Mouse (Mus musculus) CH12.LX (cell line): ENCODE results near the gene Ap2a2. TPM values are rescaled to one million over a fixed set of nuclear protein-coding genes. Genes with fewer than 3 reads are reported as not detected.
A peak's percentile ranks its signal among the peaks of the same experiment; 100 is the strongest.

Experiments
- DNase-seq: peaks from one replicate; pipeline ENCODE4 v3.0.0-alpha.2; 2013; ENCODE audit errors: extremely low read depth
- H3K27ac ChIP-seq: 2 replicates; pipeline ENCODE4 v1.5.1; 2012; ENCODE audit warnings: low read depth, mild to moderate bottlenecking, control low read depth, moderate library complexity; ENCODE audit not compliant: insufficient read depth
- H3K27me3 ChIP-seq: replicated peaks from 2 replicates; pipeline ENCODE3; 2012; ENCODE audit warnings: inconsistent platforms
- H3K36me3 ChIP-seq, 2 experiments: replicated peaks in 1 of 2; 2 replicates each; pipeline versions ENCODE3 to v1.6.1; 2012; ENCODE audit warnings: inconsistent platforms in 1 of 2, low read length in 1 of 2, mild to moderate bottlenecking in 1 of 2, mixed read lengths in 1 of 2, moderate library complexity in 1 of 2; ENCODE audit not compliant: control insufficient read depth in 1 of 2, insufficient read depth in 1 of 2
- H3K4me1 ChIP-seq, 2 experiments: 2 replicates each; pipeline ENCODE4 v1.6.1; 2012; ENCODE audit warnings: inconsistent platforms in 1 of 2, moderate library complexity in 1 of 2; ENCODE audit not compliant: insufficient read depth in 2 of 2, control insufficient read depth in 1 of 2
- H3K4me2 ChIP-seq: 2 replicates; pipeline ENCODE4 v1.6.1; 2012; ENCODE audit warnings: low read depth, mild to moderate bottlenecking, control low read depth; ENCODE audit not compliant: poor library complexity, insufficient read depth, severe bottlenecking
- H3K4me3 ChIP-seq, 3 experiments: fragments of 150-350 bp in 1 of 3; sonication (generic) in 1 of 3; replicated peaks in 1 of 3; 2 replicates each; pipeline versions ENCODE3 to v1.5.1; 2011 to 2012; ENCODE audit warnings: low read depth in 2 of 3, low read length in 2 of 3, mild to moderate bottlenecking in 2 of 3, moderate library complexity in 2 of 3, control low read depth in 1 of 3, improper control_type of control experiment in 1 of 3, inconsistent platforms in 1 of 3, mixed read lengths in 1 of 3; ENCODE audit not compliant: poor library complexity in 1 of 3
- H3K79me2 ChIP-seq: replicated peaks from 2 replicates; pipeline ENCODE4 v1.6.1; 2012; ENCODE audit warnings: mild to moderate bottlenecking, moderate library complexity; ENCODE audit not compliant: control insufficient read depth, poor library complexity, insufficient read depth, severe bottlenecking; ENCODE audit errors: extremely low read depth
- H3K9ac ChIP-seq: 2 replicates; pipeline ENCODE4 v1.6.1; 2012; ENCODE audit warnings: low read depth, mild to moderate bottlenecking, control low read depth, moderate library complexity; ENCODE audit not compliant: insufficient read depth
- H3K9me3 ChIP-seq: replicated peaks from 2 replicates; pipeline ENCODE3; 2012; ENCODE audit warnings: low read length, inconsistent platforms, mixed read lengths
- BHLHE40 ChIP-seq: IDR thresholded peaks from 2 replicates; pipeline ENCODE4 v1.6.1; 2011; ENCODE audit warnings: mild to moderate bottlenecking, low read depth, low read length, improper control_type of control experiment
- ETS1 ChIP-seq: conservative IDR thresholded peaks from 2 replicates; pipeline ENCODE4 v1.6.1; 2012; ENCODE audit warnings: low read depth, mild to moderate bottlenecking, inconsistent platforms, low read length, improper control_type of control experiment, moderate library complexity
- GABPA ChIP-seq: IDR thresholded peaks from 2 replicates; pipeline ENCODE4 v1.6.1; 2012; ENCODE audit warnings: low read depth, low read length, improper control_type of control experiment, inconsistent platforms; ENCODE audit not compliant: insufficient replicate concordance
- KAT2A ChIP-seq: IDR thresholded peaks from 2 replicates; pipeline ENCODE4 v1.6.1; 2012; ENCODE audit warnings: low read length, improper control_type of control experiment, inconsistent platforms; ENCODE audit not compliant: insufficient replicate concordance
- MEF2A ChIP-seq: IDR thresholded peaks from 2 replicates; pipeline ENCODE4 v1.6.1; 2014; ENCODE audit warnings: low read depth, mild to moderate bottlenecking, inconsistent platforms, low read length, improper control_type of control experiment, borderline replicate concordance
- MXI1 ChIP-seq: IDR thresholded peaks from 2 replicates; pipeline ENCODE4 v1.6.1; 2011; ENCODE audit warnings: mild to moderate bottlenecking, low read depth, low read length, improper control_type of control experiment
- MYC ChIP-seq: IDR thresholded peaks from 2 replicates; pipeline ENCODE4 v1.6.1; 2011; ENCODE audit warnings: low read depth, mild to moderate bottlenecking, improper control_type of control experiment, low read length
- PAX5 ChIP-seq: IDR thresholded peaks from 2 replicates; pipeline ENCODE4 v1.6.1; 2012; ENCODE audit warnings: low read length, inconsistent platforms, mixed read lengths
- RCOR1 ChIP-seq: conservative IDR thresholded peaks from 2 replicates; pipeline ENCODE4 v1.6.1; 2012; ENCODE audit warnings: low read depth, mild to moderate bottlenecking, inconsistent platforms, low read length, improper control_type of control experiment
- USF1 ChIP-seq: IDR thresholded peaks from 2 replicates; pipeline ENCODE4 v1.6.1; 2014; ENCODE audit warnings: low read depth, mild to moderate bottlenecking, inconsistent platforms, low read length, improper control_type of control experiment
- USF2 ChIP-seq: conservative IDR thresholded peaks from 2 replicates; pipeline ENCODE4 v1.6.1; 2011; ENCODE audit warnings: low read depth, low read length, improper control_type of control experiment
- ZC3H11A ChIP-seq: IDR thresholded peaks from 2 replicates; pipeline ENCODE4 v1.6.1; 2012; ENCODE audit warnings: low read depth, mild to moderate bottlenecking, inconsistent platforms, low read length, improper control_type of control experiment
- ZKSCAN1 ChIP-seq: IDR thresholded peaks from 2 replicates; pipeline ENCODE4 v1.6.1; 2012; ENCODE audit warnings: low read depth, inconsistent platforms, low read length, improper control_type of control experiment, borderline replicate concordance
- dilution Hi-C: fragments of 300-500 bp; cut with MboI; formaldehyde crosslinking; loops from 2 replicates; pipeline ENCODE4 v1.14.3; 2020; ENCODE audit warnings: low sequenced_read_pairs; ENCODE audit not compliant: extremely low pct_unique_long_range_greater_than_20kb, extremely low pct_ligation_motif_present
- in situ Hi-C: fragments of 300-500 bp; cut with MboI; formaldehyde crosslinking; loops from 3 replicates; pipeline ENCODE4 v1.14.3; 2019; ENCODE audit warnings: low sequenced_read_pairs, low pct_ligation_motif_present, low pct_unique_long_range_greater_than_20kb, mixed read lengths
- polyA plus RNA-seq: library from polyadenylated mRNA; unstranded; fragments of >175 nt; gene quantifications from 2 replicates; pipeline ENCODE4 v1.2.1, GENCODE M21; 2012; ENCODE audit warnings: low read depth; ENCODE audit not compliant: insufficient read length
- total RNA-seq, 2 experiments: library from RNA; depleted of rRNA; stranded (reverse); fragments of 300-350 nt in 1 of 2; fragments of >200 nt in 1 of 2; gene quantifications; 2 replicates each; pipeline ENCODE4 v1.2.3; 2012 to 2014

Gene Ap2a2
- total and polyA plus RNA-seq, 3 experiments: 30.0 to 50.7 (median 43.1) TPM

- TF ChIP-seq MYC: no peak; the same call in 1 of the 2 replicates
Observed at GRCm38 (mm10) chr7:141539556-141540311, 22.2 kb upstream of the Ap2a2 start, which contains the start of gene Chid1 (continued).

DNA sequence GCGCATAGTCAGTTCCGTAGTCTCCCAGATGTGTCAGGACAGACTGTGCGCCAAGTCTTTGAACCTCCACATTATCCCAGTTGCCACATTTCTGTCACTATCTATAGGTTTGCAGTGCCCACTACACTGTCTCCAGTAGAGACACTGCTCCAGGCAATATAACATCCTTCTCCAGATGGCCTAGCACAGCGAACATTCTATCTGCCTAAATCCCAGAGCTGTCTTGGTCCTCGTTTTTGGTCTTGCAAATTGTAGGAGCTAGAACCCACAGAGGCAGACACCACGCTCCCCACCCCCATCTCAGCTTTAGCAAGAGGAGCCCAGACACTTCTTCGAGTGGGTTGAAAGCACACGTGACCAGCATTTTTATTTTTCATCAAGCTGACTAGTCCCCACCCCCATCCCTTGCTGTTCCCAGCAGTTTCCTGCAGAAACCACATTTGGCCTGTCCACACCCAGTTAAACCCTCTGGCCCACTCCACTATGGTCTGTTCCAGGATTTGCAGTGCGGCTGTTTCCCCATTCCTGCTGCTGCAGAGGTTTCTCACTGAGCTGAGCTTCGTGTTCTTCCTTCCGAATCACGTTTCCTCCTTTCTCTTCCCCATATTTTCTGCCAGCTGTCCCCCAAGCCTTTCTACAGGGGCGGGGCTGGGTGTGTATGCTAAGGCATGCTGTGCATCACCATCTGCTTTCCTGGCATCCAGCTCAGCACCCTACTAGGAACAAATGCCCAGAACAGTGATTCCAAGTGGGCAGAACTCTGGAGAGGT lies 21.5 kb upstream of the Ap2a2 start:
- dilution Hi-C loops (no loop called here), in situ Hi-C loops (no loop called here)
- peak overlapping the region; percentile 33 for H3K4me2 ChIP-seq
- no peaks in the 10 kb centered on the region for H3K9me3 ChIP-seq
- peaks cover 12% of the 10 kb centered on the region for H3K79me2 ChIP-seq
- peaks cover 0 to 9% of the 10 kb centered on the region in 2 experiments for H3K36me3 ChIP-seq
- no peak for DNase-seq
- H3K9ac ChIP-seq: peak overlapping the region; percentile 37; the same call in 1 of the 2 replicates
- H3K4me3 ChIP-seq: peak overlapping the region; percentile 60 to 90 (median 69)
- peaks cover 2% of the 10 kb centered on the region for H3K27me3 ChIP-seq
- TF ChIP-seq USF2: peak; percentile 22; the same call in 1 of the 2 replicates
- peak; percentile 69; the same call in 1 of the 2 replicates for TF ChIP-seq BHLHE40
- no peak for TF ChIP-seq KAT2A
- 0 out of 2 replicates have a peak, but pooled peaks have one; percentile 10 for TF ChIP-seq ETS1
- TF ChIP-seq USF1: peak; percentile 53
- no peak for TF ChIP-seq ZC3H11A
- H3K27ac ChIP-seq: no peak overlapping the region
- H3K4me1 ChIP-seq: peaks cover 13 to 34% of the 10 kb centered on the region in 2 experiments; a peak in 3 of 4 replicates

GRCm38 (mm10) chr7:141541681-141542080 lies 20.3 kb upstream of the Ap2a2 start:
- H3K27me3 ChIP-seq: peaks cover 2% of the 10 kb centered on the region
- no peak for TF ChIP-seq ZKSCAN1
- TF ChIP-seq MXI1: no peak
- no peak for TF ChIP-seq PAX5
- TF ChIP-seq KAT2A: no peak
- TF ChIP-seq GABPA: no peak
- TF ChIP-seq RCOR1: no peak
- TF ChIP-seq MEF2A: no peak
- TF ChIP-seq, all 38 proteins: peak for 0
- peaks cover 13 to 26% of the 10 kb centered on the region in 2 experiments; a peak in 3 of 4 replicates for H3K4me1 ChIP-seq
- no peak overlapping the region for H3K4me3 ChIP-seq
- peaks cover 12% of the 10 kb centered on the region for H3K79me2 ChIP-seq
- dilution Hi-C loops: no loop called here
- H3K9me3 ChIP-seq: no peaks in the 10 kb centered on the region
- in situ Hi-C loops: no loop called here
- DNase-seq: no peak
- no peak overlapping the region for H3K4me2 ChIP-seq
- H3K36me3 ChIP-seq: peaks cover 0 to 7% of the 10 kb centered on the region in 2 experiments
- H3K9ac ChIP-seq: no peak overlapping the region
- no peak overlapping the region for H3K27ac ChIP-seq
